Mouse (Mus musculus) liver, adult 2 months (tissue): Measurements from ENCODE around the gene Mylk.

ENCODE experiments used
- CTCF ChIP-seq: fragments of 200-500 bp; IDR thresholded peaks from 2 replicates; pipeline ENCODE4 v1.5.1; 2011; ENCODE audit warnings: low read depth, low read length, control low read depth
- POLR2A ChIP-seq: fragments of 200-500 bp; IDR thresholded peaks from 2 replicates; pipeline ENCODE4 v1.6.1; 2011; ENCODE audit warnings: low read length, control low read depth; ENCODE audit not compliant: insufficient read depth; ENCODE audit errors: extremely low read depth

GRCm38 (mm10) chr16:34963008-34963407 lies 218.0 kb downstream of the Mylk start:
- TF ChIP-seq CTCF = no peak
- TF ChIP-seq POLR2A = no peak
